Mouse (Mus musculus) left cerebral cortex, postnatal 25 days (tissue): ENCODE results near the gene Atp8b3. TPM values are rescaled to one million over a fixed set of nuclear protein-coding genes. Genes with fewer than 3 reads are reported as not detected.

Experiments used
- DNase-seq, 2 experiments: peaks; one replicate each; pipeline ENCODE4 v3.0.0; 2022; ENCODE audit warnings: low spot score in 2 of 2, mixed read lengths in 1 of 2
- intact Hi-C: fragments of 180-260 bp; cut with DNase I; formaldehyde crosslinking; loops from one replicate; pipeline ENCODE4 v1.15.1; 2025
- total RNA-seq, 2 experiments: library from RNA; stranded (reverse); gene quantifications; 2 replicates each; pipeline ENCODE4 v1.2.3; 2021

Atp8b3 gene
- total RNA-seq, 2 experiments from 2014 or later, result 0.14 to 0.16 TPM

GRCm38 (mm10) chr10:80538180-80538579 is 744 bp downstream of the Atp8b3 start:
- DNase-seq, result no peak
- intact Hi-C loops, result no loop called here

GRCm38 (mm10) chr10:80535711-80536110 is 3.2 kb downstream of the Atp8b3 start:
- intact Hi-C loops, result no loop called here
- no peak for DNase-seq

- no peak for DNase-seq
- intact Hi-C loops, result no loop called here
These were observed 3.9 kb downstream of the Atp8b3 start for GRCm38 (mm10) chr10:80535071-80535470.

DNA sequence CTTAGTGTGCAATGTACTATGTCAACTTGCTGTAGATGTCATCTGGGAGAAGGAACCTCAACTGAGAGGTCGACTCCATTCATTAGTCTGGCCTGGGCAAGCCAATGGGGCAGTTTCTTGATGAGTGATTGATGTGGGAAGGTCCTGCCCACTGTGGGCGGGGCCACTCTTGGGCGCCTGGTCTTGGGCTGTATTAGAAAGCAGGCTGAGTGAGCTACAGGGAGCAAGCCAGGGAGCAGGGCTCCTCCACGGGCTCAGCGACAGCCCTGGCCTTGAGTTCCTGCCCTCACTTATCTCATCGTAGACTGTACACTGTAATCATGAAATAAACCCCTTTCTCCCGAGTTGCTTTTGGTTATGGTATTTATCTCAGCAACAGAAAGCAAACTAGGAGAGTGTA is 5.2 kb downstream of the Atp8b3 start:
- intact Hi-C loops, result no loop called here

GRCm38 (mm10) chr10:80532783-80533182 is 6.1 kb downstream of the Atp8b3 start:
- no peak for DNase-seq
- intact Hi-C loops, result no loop called here

More for the DNA sequence above, 5.2 kb downstream of the Atp8b3 start:
- DNase-seq, result no peak

DNA sequence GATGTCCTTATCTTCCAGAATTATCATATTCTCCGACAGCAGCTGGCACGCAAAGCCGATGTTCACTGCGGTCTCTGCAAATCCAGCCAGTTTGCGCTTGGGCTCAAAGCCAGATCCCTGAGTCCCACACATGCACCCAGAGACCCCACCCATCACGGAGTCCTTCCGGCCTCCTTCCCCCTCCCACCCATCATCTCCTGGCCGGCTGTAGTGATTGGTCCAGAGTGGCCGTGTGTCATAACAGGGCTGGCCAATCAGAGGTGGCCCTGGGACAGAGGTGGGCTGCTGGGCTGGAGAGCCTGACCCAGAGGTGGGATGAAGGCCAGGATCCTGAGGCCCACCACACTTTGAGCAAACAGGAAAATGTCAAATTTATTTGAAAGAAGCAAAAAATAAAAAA is 12.8 kb downstream of the Atp8b3 start:
- no peak for DNase-seq
- intact Hi-C loops, result no loop called here

DNA sequence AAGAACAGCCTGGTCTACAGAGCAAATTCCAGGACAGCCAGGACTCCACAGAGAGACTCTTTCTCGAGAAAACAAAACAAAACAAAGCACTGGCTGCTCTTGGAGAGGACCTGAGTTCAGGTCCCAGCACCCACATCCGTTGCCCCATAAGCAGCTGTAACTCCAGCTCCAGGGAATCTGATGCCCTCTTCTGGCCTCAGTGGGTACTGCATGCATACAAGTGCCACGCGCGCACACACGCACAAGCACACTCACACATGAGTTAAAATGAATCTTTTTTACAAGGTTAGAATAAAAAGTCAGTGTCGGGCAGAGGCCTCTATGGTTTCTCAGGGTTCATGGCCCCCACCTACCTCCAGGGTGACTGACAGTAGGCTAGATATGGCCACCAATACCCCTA is 15.6 kb downstream of the Atp8b3 start:
- intact Hi-C loops, result no loop called here
- no peak for DNase-seq

GRCm38 (mm10) chr10:80519287-80519686 is 19.6 kb downstream of the Atp8b3 start:
- DNase-seq, result no peak
- intact Hi-C loops, result no loop called here

DNA sequence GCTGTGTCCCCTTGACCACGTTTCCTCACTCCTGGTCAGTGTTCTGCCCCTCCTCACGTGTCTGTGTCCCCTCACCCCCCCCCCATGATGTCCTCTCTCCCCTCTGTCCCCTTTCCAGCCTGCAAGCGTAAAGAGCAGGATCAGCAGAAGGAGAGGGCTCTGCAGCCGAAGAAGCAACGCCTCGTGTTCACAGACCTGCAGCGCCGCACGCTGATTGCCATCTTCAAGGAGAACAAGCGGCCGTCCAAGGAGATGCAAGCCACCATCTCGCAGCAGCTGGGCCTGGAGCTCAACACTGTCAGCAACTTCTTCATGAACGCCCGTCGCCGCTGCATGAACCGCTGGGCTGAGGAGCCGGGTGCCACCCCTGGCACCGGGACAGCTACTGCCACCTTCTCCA is 25.2 kb downstream of the Atp8b3 start:
- intact Hi-C loops, result no loop called here
- no peak for DNase-seq

DNA sequence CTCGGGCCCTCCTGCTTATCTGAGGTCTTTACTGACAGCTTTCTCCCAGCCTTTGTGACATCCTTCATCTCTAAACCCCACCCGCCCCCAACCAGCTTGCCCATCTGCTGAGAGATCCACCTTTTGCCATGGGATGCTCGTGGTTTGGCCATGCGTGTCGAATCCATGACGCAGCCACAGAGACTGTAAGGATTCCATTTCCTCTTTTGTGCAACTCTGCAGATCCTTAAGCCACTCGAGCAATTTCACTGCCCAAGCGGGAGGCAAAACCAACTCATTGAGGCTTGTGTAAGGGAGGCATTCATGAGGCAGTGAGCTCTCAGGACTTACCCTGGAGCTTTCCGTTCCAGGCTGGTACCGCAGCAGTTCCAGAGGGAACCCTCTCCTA is 28.7 kb downstream of the Atp8b3 start:
- intact Hi-C loops, result no loop called here
- no peak for DNase-seq

DNA sequence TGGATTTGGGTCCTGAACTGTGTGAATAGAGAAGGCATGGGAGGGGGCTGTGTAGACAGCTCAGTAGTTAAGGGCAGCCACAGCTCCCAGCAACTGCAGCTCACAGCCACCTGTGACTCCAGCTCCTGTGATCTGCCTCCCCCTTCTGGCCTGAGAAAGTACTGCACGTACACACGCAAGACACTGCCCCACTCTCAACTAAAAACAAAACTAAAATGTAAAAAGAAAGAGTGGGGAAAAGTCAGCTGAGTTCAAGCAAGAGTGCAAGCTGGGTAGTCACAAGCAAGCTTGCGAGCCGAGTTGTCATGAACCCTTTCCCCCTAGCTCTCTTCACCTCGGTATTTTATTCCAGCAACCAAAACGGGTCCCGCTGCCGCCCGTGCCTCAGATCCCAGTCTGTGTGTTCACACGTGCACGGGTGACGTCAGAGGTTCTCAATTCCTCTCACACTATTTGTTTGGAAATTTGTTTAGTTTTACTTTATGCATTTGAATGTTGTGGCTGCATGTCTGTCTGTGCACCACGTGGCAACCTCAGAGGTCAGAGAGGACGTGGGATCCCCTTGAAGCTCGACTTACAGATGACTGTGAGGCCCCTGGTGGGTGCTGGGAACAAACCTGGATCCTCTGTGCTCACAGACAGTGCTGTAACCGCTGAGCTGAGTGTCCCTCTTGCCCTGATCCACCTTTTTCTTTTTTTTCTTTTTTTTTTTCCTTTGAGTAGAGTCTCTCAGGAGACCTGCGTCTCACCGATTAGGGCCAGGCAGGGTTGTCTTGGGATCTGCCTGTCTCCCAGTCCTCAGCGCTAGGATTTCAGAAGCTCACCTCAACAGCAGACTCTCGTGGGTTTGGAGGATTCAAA is 29.3 kb downstream of the Atp8b3 start:
- intact Hi-C loops, result loop anchor here (1.0 to 5.0 kb wide), 2 partner anchors 38 to 63 kb away; no protein-coding TSS in a partner anchor
- DNase-seq, result peak; percentile 71 to 75

DNA sequence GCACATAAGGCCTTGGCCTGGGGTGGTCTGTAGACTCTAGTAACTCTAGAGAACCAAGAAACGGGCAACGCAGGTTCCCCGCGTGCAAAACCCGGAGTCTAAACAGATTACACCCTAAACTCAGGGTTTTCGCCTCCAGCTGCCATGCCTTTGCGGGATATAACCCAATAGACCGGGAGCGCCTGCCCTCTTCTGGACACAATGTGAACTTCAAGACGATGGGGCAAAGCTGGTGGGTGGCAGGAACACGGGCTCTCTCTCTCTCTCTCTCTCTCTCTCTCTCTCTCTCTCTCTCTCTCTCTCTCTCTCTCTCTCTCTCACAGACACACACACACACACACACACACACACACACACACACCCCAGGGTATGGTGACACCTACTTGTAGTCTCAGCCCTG is 32.7 kb downstream of the Atp8b3 start:
- intact Hi-C loops, result loop anchor here (5.0 kb wide), 1 partner anchor 41 kb away; no protein-coding TSS in a partner anchor
- DNase-seq, result peak; percentile 29 to 34

DNA sequence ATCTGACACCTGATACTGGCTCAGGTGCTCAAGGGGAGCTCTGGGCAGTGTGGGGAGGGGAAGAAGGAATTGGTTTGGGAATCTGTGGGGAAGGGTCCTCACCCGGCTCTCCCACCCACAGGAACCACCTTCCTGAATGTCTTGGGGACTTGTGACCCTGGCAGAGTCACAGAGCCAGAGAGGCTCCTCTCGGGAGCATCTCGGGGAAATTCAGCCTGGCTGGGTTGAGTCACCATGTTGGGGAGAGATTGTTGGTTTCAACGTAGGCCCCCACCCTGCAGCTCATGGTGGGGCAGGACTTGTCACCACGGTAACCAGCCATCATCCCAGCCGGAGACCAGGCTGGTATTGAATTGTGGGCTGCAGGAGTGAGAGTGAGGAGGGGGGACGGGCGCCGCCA is 34.2 kb downstream of the Atp8b3 start:
- intact Hi-C loops, result loop anchor here (5.0 kb wide), 1 partner anchor 43 kb away; no protein-coding TSS in a partner anchor
- no peak for DNase-seq

GRCm38 (mm10) chr10:80503599-80504220 is 35.2 kb downstream of the Atp8b3 start:
- intact Hi-C loops, result no loop called here
- no peak for DNase-seq

DNA sequence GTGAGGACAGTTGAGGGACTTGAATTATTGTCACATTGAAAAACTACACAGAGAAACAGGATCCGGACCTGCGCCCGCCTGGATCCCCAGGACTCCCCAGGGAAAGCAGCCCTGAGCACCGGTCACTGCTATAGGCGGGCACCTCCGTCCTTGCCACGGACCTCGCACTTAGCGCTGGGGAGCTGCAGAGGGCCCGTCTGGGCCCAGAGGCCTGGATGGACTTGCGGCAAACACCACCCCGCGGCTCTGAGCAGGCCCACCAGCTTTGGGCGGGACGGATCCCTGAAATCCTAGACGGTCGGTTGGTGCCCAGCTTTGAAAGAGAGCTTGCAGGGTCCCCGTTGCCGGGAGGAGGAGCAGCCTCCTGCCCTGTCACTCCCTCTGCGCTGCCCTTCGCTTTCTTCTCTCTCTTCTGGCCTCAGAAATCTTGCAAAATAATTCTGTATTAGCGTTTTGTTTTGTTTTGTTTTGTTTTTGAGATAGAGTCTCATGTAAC is 36.1 kb downstream of the Atp8b3 start:
- intact Hi-C loops, result no loop called here
- no peak for DNase-seq

DNA sequence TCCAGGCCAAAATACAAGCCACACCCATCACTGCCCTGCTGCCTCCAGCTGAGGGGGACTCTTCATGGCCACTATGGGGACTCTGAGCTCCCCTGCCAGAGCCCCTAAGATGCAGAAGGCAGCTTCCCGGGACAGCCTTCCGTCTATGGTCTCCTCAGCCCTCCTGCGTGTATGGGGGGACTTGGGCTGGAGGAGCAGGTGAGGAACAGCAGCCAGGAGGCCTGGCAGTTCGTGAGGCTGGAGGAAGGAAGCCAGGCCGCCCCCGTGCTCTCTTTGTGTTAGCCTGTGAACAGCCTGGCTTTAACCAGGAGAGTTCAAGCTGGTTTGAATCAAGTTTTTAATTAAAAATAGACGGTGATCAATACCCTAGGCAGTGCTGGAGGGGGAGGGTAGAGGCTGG is 36.6 kb downstream of the Atp8b3 start:
- DNase-seq, result no peak
- intact Hi-C loops, result no loop called here

GRCm38 (mm10) chr10:80496421-80496820 is 42.5 kb downstream of the Atp8b3 start:
- DNase-seq, result no peak
- intact Hi-C loops, result no loop called here

DNA sequence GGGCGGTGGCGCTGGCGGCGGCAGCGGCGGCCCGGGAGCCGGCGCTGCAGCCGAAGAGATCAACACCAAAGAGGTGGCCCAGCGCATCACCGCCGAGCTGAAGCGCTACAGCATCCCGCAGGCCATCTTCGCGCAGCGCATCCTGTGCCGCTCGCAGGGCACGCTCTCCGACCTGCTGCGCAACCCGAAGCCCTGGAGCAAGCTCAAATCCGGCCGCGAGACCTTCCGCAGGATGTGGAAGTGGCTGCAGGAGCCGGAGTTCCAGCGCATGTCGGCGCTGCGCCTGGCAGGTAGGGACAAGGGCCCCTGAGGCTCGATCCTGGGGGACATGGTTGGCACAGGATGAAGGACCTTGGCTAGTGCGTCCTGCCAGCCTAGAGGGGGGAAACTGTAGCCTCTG is 43.0 kb downstream of the Atp8b3 start:
- intact Hi-C loops, result no loop called here
- DNase-seq, result no peak

GRCm38 (mm10) chr10:80494732-80495131 is 44.2 kb downstream of the Atp8b3 start, which contains the start of gene Onecut3:
Gene Onecut3 (plus strand): TSS chr10:80494835.
- intact Hi-C loops, result no loop called here
- DNase-seq, result no peak

DNA sequence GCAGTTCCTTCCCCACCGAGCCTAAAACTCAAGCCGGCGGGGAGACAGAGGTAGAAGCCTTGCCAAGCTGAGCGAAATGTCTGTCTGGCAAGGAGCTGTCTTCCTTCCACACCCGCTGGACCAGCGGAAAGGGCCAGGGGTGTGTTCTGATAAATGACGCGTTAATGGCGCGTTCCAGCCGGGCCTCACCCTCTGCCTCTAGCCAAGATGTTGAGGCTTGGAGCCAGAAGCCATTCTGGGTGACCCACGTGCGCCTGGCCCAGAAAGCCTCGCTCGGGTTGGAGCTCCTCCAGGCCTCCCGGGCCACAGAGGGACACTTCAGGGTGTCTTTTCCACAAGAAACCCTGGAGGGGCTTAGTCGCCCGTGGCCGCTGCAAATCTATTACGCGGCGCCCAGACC is 48.9 kb downstream of the Atp8b3 start:
- intact Hi-C loops, result no loop called here
- DNase-seq, result no peak

DNA sequence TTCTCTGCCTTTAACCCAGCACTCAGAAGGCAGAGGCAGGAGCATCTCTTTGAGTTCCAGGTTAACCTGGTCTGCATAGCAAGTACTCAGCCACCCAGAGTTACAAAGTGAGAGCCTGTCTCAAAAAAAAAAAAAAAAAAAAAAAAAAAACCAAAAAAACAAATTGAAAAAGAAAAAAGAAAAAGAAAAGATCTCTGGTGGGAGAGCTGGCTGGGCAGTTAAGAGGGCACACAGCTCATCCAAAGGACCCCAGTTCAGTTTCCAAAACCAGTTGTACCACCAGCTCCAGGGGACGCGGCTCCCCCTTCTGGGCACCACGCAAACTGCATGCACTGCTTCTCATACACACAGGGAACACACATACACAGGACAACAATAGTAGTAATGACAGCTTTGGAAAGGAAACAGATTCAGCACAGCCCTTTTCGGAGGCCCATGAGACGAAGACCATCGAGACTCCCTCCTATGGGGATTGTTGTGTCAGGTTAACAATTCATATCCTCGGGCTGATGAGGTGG is 52.0 kb downstream of the Atp8b3 start:
- no peak for DNase-seq
- intact Hi-C loops, result no loop called here
